Mouse (Mus musculus) testis, adult 2 months (tissue): Measurements from ENCODE around the gene Map3k14.

Source experiments
- CTCF ChIP-seq: fragments of 200-500 bp; IDR thresholded peaks from 2 replicates; pipeline ENCODE4 v1.5.1; 2012; ENCODE audit warnings: low read depth, mild to moderate bottlenecking, inconsistent platforms, low read length, moderate library complexity; ENCODE audit not compliant: control insufficient read depth, insufficient read depth, insufficient replicate concordance
- POLR2A ChIP-seq: fragments of 200-500 bp; IDR thresholded peaks from 2 replicates; pipeline ENCODE4 v1.6.1; 2012; ENCODE audit warnings: low read depth, mild to moderate bottlenecking, inconsistent platforms, low read length, moderate library complexity; ENCODE audit not compliant: control insufficient read depth

DNA sequence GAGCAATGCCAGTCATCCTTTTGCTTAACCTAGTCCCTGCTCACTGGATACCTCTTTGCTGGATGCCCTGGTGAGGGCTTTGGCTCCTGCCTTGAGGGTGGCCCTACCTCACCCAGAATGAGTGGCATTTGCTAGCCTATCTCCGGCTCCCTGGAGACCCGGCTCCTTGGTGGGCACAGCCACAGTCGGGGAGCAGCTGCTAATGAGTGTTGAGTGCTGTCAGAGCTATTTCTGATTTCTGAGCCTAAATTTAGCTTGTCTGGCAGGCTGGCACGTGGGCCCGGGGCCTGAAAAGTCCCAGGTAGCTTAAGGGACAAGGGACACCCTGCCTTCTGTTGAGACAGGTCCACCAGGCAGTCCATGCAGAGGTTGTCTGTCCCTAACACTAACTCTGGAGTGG is 90.1 kb downstream of the Map3k14 start:
- TF ChIP-seq CTCF, result no peak
- no peak for TF ChIP-seq POLR2A
